Mouse (Mus musculus) thymus, adult 2 months (tissue): ENCODE data around the gene Erp27. TPM values are rescaled to one million over a fixed set of nuclear protein-coding genes. Genes with fewer than 3 reads are reported as not detected.

ENCODE experiments used
- DNase-seq: peaks from one replicate; pipeline ENCODE4 v3.0.0; 2021
- H3K27ac ChIP-seq: fragments of 200-500 bp; 2 replicates; pipeline ENCODE4 v1.5.1; 2012; ENCODE audit warnings: low read length, control low read depth; ENCODE audit not compliant: control insufficient read depth, insufficient read depth
- H3K27me3 ChIP-seq: fragments of 200-500 bp; 2 replicates; pipeline ENCODE4 v1.6.1; 2012; ENCODE audit warnings: mild to moderate bottlenecking, low read length, moderate library complexity, mixed read lengths; ENCODE audit not compliant: control insufficient read depth, insufficient read depth
- H3K36me3 ChIP-seq: fragments of 200-500 bp; 2 replicates; pipeline ENCODE4 v1.6.1; 2012; ENCODE audit warnings: mild to moderate bottlenecking, low read length, moderate library complexity; ENCODE audit not compliant: control insufficient read depth, insufficient read depth
- H3K4me1 ChIP-seq: fragments of 200-500 bp; replicated peaks from 2 replicates; pipeline ENCODE4 v1.6.1; 2012; ENCODE audit warnings: low read length; ENCODE audit not compliant: control insufficient read depth, insufficient read depth
- H3K4me3 ChIP-seq: fragments of 200-500 bp; 2 replicates; pipeline ENCODE4 v1.5.1; 2012; ENCODE audit warnings: mild to moderate bottlenecking, low read length, control low read depth, moderate library complexity; ENCODE audit not compliant: control insufficient read depth, insufficient read depth
- CTCF ChIP-seq: fragments of 200-500 bp; IDR thresholded peaks from 2 replicates; pipeline ENCODE4 v1.5.1; 2012; ENCODE audit warnings: mild to moderate bottlenecking, control low read depth, low read length, moderate library complexity, borderline replicate concordance; ENCODE audit not compliant: control insufficient read depth, poor library complexity, insufficient read depth; ENCODE audit errors: extremely low read depth
- POLR2A ChIP-seq: fragments of 200-500 bp; IDR thresholded peaks from 2 replicates; pipeline ENCODE4 v1.6.1; 2012; ENCODE audit warnings: mild to moderate bottlenecking, low read length, control low read depth, moderate library complexity; ENCODE audit not compliant: control insufficient read depth, poor library complexity, insufficient read depth; ENCODE audit errors: extremely low read depth
- WGBS: fragments of 180-500 bp; shearing (Covaris S2); methylation state at CpG from one replicate; pipeline ENCODE4 v1.1.7; 2018; 5-methylcytosine and 5-hydroxymethylcytosine counted together
- polyA plus RNA-seq: library from polyadenylated mRNA; depleted of rRNA; stranded (reverse); fragments of >200 nt; gene quantifications from 2 replicates; pipeline ENCODE4 v1.2.3, GENCODE M21; 2012

Erp27 gene
- polyA plus RNA-seq, 1 experiment = 2.4 TPM

- H3K27me3 ChIP-seq = no peaks in the 10 kb centered on the region
- DNase-seq = no peak
- 88% methylated on average over 9 of the region's 9 CpGs for WGBS
- H3K4me3 ChIP-seq = no peak overlapping the region
- TF ChIP-seq CTCF (no peak), POLR2A (no peak)
- 0 out of 2 replicates have a peak overlapping the region, but pooled peaks have one; percentile 15 for H3K27ac ChIP-seq
- H3K4me1 ChIP-seq = peaks cover 44% of the 10 kb centered on the region
- peaks cover 46% of the 10 kb centered on the region for H3K36me3 ChIP-seq
These were observed 14.4 kb upstream of the Erp27 start for GRCm38 (mm10) chr6:136936361-136936760.

- H3K4me1 ChIP-seq = peaks cover 50% of the 10 kb centered on the region
- no peak for DNase-seq
- H3K27me3 ChIP-seq = no peaks in the 10 kb centered on the region
- H3K4me3 ChIP-seq = no peak overlapping the region
- no peak overlapping the region for H3K27ac ChIP-seq
- 55% methylated on average over 3 of the region's 3 CpGs for WGBS
- TF ChIP-seq POLR2A (no peak), CTCF (no peak)
- peaks cover 52% of the 10 kb centered on the region for H3K36me3 ChIP-seq
These were observed 13.3 kb upstream of the Erp27 start for GRCm38 (mm10) chr6:136935233-136935632.

- peaks cover 50% of the 10 kb centered on the region for H3K4me1 ChIP-seq
- 94% methylated on average over 7 of the region's 7 CpGs for WGBS
These were observed 12.1 kb upstream of the Erp27 start for GRCm38 (mm10) chr6:136934068-136934467.

GRCm38 (mm10) chr6:136931246-136931645 is 9.3 kb upstream of the Erp27 start:
- Histone ChIP-seq H3K27ac (peak overlapping the region; percentile 91), H3K4me1 (peaks cover 33% of the 10 kb centered on the region), H3K4me3 (no peak overlapping the region), H3K36me3 (peaks cover 84% of the 10 kb centered on the region), H3K27me3 (no peaks in the 10 kb centered on the region)
- no peak for TF ChIP-seq CTCF
- TF ChIP-seq POLR2A = no peak
- 58% methylated on average over 13 of the region's 13 CpGs for WGBS
- no peak for DNase-seq

More at GRCm38 (mm10) chr6:136934068-136934467, 12.1 kb upstream of the Erp27 start:
- DNase-seq = no peak
- H3K27ac ChIP-seq = no peak overlapping the region
- no peaks in the 10 kb centered on the region for H3K27me3 ChIP-seq
- TF ChIP-seq CTCF (no peak), POLR2A (no peak)
- no peak overlapping the region for H3K4me3 ChIP-seq
- H3K36me3 ChIP-seq = peaks cover 60% of the 10 kb centered on the region

GRCm38 (mm10) chr6:136930677-136931076 is 8.7 kb upstream of the Erp27 start:
- DNase-seq = peak; percentile 86
- no peaks in the 10 kb centered on the region for H3K27me3 ChIP-seq
- peak overlapping the region; percentile 91 for H3K27ac ChIP-seq
- H3K4me1 ChIP-seq = peaks cover 30% of the 10 kb centered on the region
- no peak overlapping the region for H3K4me3 ChIP-seq
- WGBS = 3% methylated on average over 12 of the region's 12 CpGs
- peaks cover 84% of the 10 kb centered on the region for H3K36me3 ChIP-seq
- 0 out of 2 replicates have a peak, but pooled peaks have one; percentile 17 for TF ChIP-seq CTCF
- TF ChIP-seq POLR2A = 0 out of 2 replicates have a peak, but pooled peaks have one; percentile 29

GRCm38 (mm10) chr6:136927626-136928025 is 5.6 kb upstream of the Erp27 start:
- no peak overlapping the region for H3K4me3 ChIP-seq
- H3K27me3 ChIP-seq = no peaks in the 10 kb centered on the region
- no peak overlapping the region for H3K27ac ChIP-seq
- H3K4me1 ChIP-seq = peaks cover 16% of the 10 kb centered on the region
- DNase-seq = no peak
- TF ChIP-seq CTCF (no peak), POLR2A (no peak)
- WGBS = 100% methylated on average over 1 of the region's 1 CpGs
- H3K36me3 ChIP-seq = peaks cover 89% of the 10 kb centered on the region

- TF ChIP-seq CTCF (no peak), POLR2A (no peak)
- no peaks in the 10 kb centered on the region for H3K27me3 ChIP-seq
- H3K36me3 ChIP-seq = peaks cover 72% of the 10 kb centered on the region
- DNase-seq = peak; percentile 46
- H3K27ac ChIP-seq = no peak overlapping the region
- H3K4me3 ChIP-seq = no peak overlapping the region
- H3K4me1 ChIP-seq = peaks cover 2% of the 10 kb centered on the region; the same call in 1 of the 2 replicates
- 62% methylated on average over 8 of the region's 8 CpGs for WGBS
These were observed 3.1 kb upstream of the Erp27 start for GRCm38 (mm10) chr6:136925049-136925448.
